Mouse (Mus musculus) CH12.LX (cell line): ENCODE measurements at regions not wholly inside any gene's neighbourhood (a gene's known extent, or its start where the extent isn't known, plus 50 kb on each side); places are given as distances from the start of the nearest gene placed in this dataset.

Experiments
- DNase-seq: peaks from one replicate; pipeline ENCODE4 v3.0.0-alpha.2; 2013; ENCODE audit errors: extremely low read depth
- H3K27ac ChIP-seq: 2 replicates; pipeline ENCODE4 v1.5.1; 2012; ENCODE audit warnings: low read depth, mild to moderate bottlenecking, control low read depth, moderate library complexity; ENCODE audit not compliant: insufficient read depth
- H3K27me3 ChIP-seq: replicated peaks from 2 replicates; pipeline ENCODE3; 2012; ENCODE audit warnings: inconsistent platforms
- H3K36me3 ChIP-seq, 2 experiments: replicated peaks in 1 of 2; 2 replicates each; pipeline versions ENCODE3 to v1.6.1; 2012; ENCODE audit warnings: inconsistent platforms in 1 of 2, low read length in 1 of 2, mild to moderate bottlenecking in 1 of 2, mixed read lengths in 1 of 2, moderate library complexity in 1 of 2; ENCODE audit not compliant: control insufficient read depth in 1 of 2, insufficient read depth in 1 of 2
- H3K4me1 ChIP-seq, 2 experiments: 2 replicates each; pipeline ENCODE4 v1.6.1; 2012; ENCODE audit warnings: inconsistent platforms in 1 of 2, moderate library complexity in 1 of 2; ENCODE audit not compliant: insufficient read depth in 2 of 2, control insufficient read depth in 1 of 2
- H3K4me2 ChIP-seq: 2 replicates; pipeline ENCODE4 v1.6.1; 2012; ENCODE audit warnings: low read depth, mild to moderate bottlenecking, control low read depth; ENCODE audit not compliant: poor library complexity, insufficient read depth, severe bottlenecking
- H3K4me3 ChIP-seq, 3 experiments: fragments of 150-350 bp in 1 of 3; sonication (generic) in 1 of 3; replicated peaks in 1 of 3; 2 replicates each; pipeline versions ENCODE3 to v1.5.1; 2011 to 2012; ENCODE audit warnings: low read depth in 2 of 3, low read length in 2 of 3, mild to moderate bottlenecking in 2 of 3, moderate library complexity in 2 of 3, control low read depth in 1 of 3, improper control_type of control experiment in 1 of 3, inconsistent platforms in 1 of 3, mixed read lengths in 1 of 3; ENCODE audit not compliant: poor library complexity in 1 of 3
- H3K79me2 ChIP-seq: replicated peaks from 2 replicates; pipeline ENCODE4 v1.6.1; 2012; ENCODE audit warnings: mild to moderate bottlenecking, moderate library complexity; ENCODE audit not compliant: control insufficient read depth, poor library complexity, insufficient read depth, severe bottlenecking; ENCODE audit errors: extremely low read depth
- H3K9ac ChIP-seq: 2 replicates; pipeline ENCODE4 v1.6.1; 2012; ENCODE audit warnings: low read depth, mild to moderate bottlenecking, control low read depth, moderate library complexity; ENCODE audit not compliant: insufficient read depth
- H3K9me3 ChIP-seq: replicated peaks from 2 replicates; pipeline ENCODE3; 2012; ENCODE audit warnings: low read length, inconsistent platforms, mixed read lengths
- CHD1 ChIP-seq: IDR thresholded peaks from 2 replicates; pipeline ENCODE4 v1.6.1; 2012; ENCODE audit warnings: low read depth, low read length, improper control_type of control experiment, inconsistent platforms
- CHD2 ChIP-seq: IDR thresholded peaks from 2 replicates; pipeline ENCODE4 v1.6.1; 2011; ENCODE audit warnings: low read length, improper control_type of control experiment
- CTCF ChIP-seq, 2 experiments: IDR thresholded peaks in 1 of 2; conservative IDR thresholded peaks in 1 of 2; 2 replicates each; pipeline ENCODE4 v1.5.1; 2011 to 2012; ENCODE audit warnings: low read depth in 2 of 2, low read length in 2 of 2, improper control_type of control experiment in 1 of 2, inconsistent platforms in 1 of 2, mild to moderate bottlenecking in 1 of 2, moderate library complexity in 1 of 2
- ELF1 ChIP-seq: IDR thresholded peaks from 2 replicates; pipeline ENCODE4 v1.6.1; 2014; ENCODE audit warnings: low read depth, mild to moderate bottlenecking, inconsistent platforms, low read length, improper control_type of control experiment
- GABPA ChIP-seq: IDR thresholded peaks from 2 replicates; pipeline ENCODE4 v1.6.1; 2012; ENCODE audit warnings: low read depth, low read length, improper control_type of control experiment, inconsistent platforms; ENCODE audit not compliant: insufficient replicate concordance
- JUN ChIP-seq: IDR thresholded peaks from 2 replicates; pipeline ENCODE4 v1.6.1; 2011; ENCODE audit warnings: low read depth, mild to moderate bottlenecking, low read length, improper control_type of control experiment, moderate library complexity; ENCODE audit not compliant: insufficient read depth
- KAT2A ChIP-seq: IDR thresholded peaks from 2 replicates; pipeline ENCODE4 v1.6.1; 2012; ENCODE audit warnings: low read length, improper control_type of control experiment, inconsistent platforms; ENCODE audit not compliant: insufficient replicate concordance
- MAX ChIP-seq: IDR thresholded peaks from 2 replicates; pipeline ENCODE4 v1.6.1; 2011; ENCODE audit warnings: low read length, improper control_type of control experiment
- MAZ ChIP-seq: IDR thresholded peaks from 2 replicates; pipeline ENCODE4 v1.6.1; 2012; ENCODE audit warnings: low read depth, mild to moderate bottlenecking, inconsistent platforms, low read length, improper control_type of control experiment, moderate library complexity
- MEF2A ChIP-seq: IDR thresholded peaks from 2 replicates; pipeline ENCODE4 v1.6.1; 2014; ENCODE audit warnings: low read depth, mild to moderate bottlenecking, inconsistent platforms, low read length, improper control_type of control experiment, borderline replicate concordance
- MYC ChIP-seq: IDR thresholded peaks from 2 replicates; pipeline ENCODE4 v1.6.1; 2011; ENCODE audit warnings: low read depth, mild to moderate bottlenecking, improper control_type of control experiment, low read length
- NELFE ChIP-seq: IDR thresholded peaks from 2 replicates; pipeline ENCODE4 v1.6.1; 2011; ENCODE audit warnings: low read depth, low read length, improper control_type of control experiment
- PAX5 ChIP-seq: IDR thresholded peaks from 2 replicates; pipeline ENCODE4 v1.6.1; 2012; ENCODE audit warnings: low read length, inconsistent platforms, mixed read lengths
- POLR2A ChIP-seq: IDR thresholded peaks from 2 replicates; pipeline ENCODE4 v1.6.1; 2011; ENCODE audit warnings: low read depth, mild to moderate bottlenecking, improper control_type of control experiment, low read length
- POLR2AphosphoS2 ChIP-seq: IDR thresholded peaks from 2 replicates; pipeline ENCODE4 v1.6.1; 2011; ENCODE audit warnings: low read depth, low read length, improper control_type of control experiment
- RAD21 ChIP-seq: IDR thresholded peaks from 2 replicates; pipeline ENCODE4 v1.6.1; 2011; ENCODE audit warnings: low read depth, mild to moderate bottlenecking, low read length, improper control_type of control experiment, moderate library complexity
- RCOR1 ChIP-seq: conservative IDR thresholded peaks from 2 replicates; pipeline ENCODE4 v1.6.1; 2012; ENCODE audit warnings: low read depth, mild to moderate bottlenecking, inconsistent platforms, low read length, improper control_type of control experiment
- USF2 ChIP-seq: conservative IDR thresholded peaks from 2 replicates; pipeline ENCODE4 v1.6.1; 2011; ENCODE audit warnings: low read depth, low read length, improper control_type of control experiment
- ZC3H11A ChIP-seq: IDR thresholded peaks from 2 replicates; pipeline ENCODE4 v1.6.1; 2012; ENCODE audit warnings: low read depth, mild to moderate bottlenecking, inconsistent platforms, low read length, improper control_type of control experiment
- ZKSCAN1 ChIP-seq: IDR thresholded peaks from 2 replicates; pipeline ENCODE4 v1.6.1; 2012; ENCODE audit warnings: low read depth, inconsistent platforms, low read length, improper control_type of control experiment, borderline replicate concordance
- ZNF384 ChIP-seq: IDR thresholded peaks from 2 replicates; pipeline ENCODE4 v1.6.1; 2012; ENCODE audit warnings: low read depth, low read length, improper control_type of control experiment, inconsistent platforms
- dilution Hi-C: fragments of 300-500 bp; cut with MboI; formaldehyde crosslinking; loops from 2 replicates; pipeline ENCODE4 v1.14.3; 2020; ENCODE audit warnings: low sequenced_read_pairs; ENCODE audit not compliant: extremely low pct_unique_long_range_greater_than_20kb, extremely low pct_ligation_motif_present
- in situ Hi-C: fragments of 300-500 bp; cut with MboI; formaldehyde crosslinking; loops from 3 replicates; pipeline ENCODE4 v1.14.3; 2019; ENCODE audit warnings: low sequenced_read_pairs, low pct_ligation_motif_present, low pct_unique_long_range_greater_than_20kb, mixed read lengths

- H3K9ac ChIP-seq: no peak overlapping the region
- H3K27ac ChIP-seq: no peak overlapping the region
- H3K4me3 ChIP-seq: no peak overlapping the region
- DNase-seq: no peak
- in situ Hi-C loops: no loop called here
- peaks cover 12% of the 10 kb centered on the region for H3K27me3 ChIP-seq
- dilution Hi-C loops: no loop called here
- H3K4me1 ChIP-seq: no peaks in the 10 kb centered on the region
- H3K79me2 ChIP-seq: no peaks in the 10 kb centered on the region
- TF ChIP-seq KAT2A (no peak), PAX5 (no peak), CHD2 (no peak), CHD1 (no peak), GABPA (no peak), JUN (no peak), CTCF (conservative IDR thresholded peaks at IDR 0.05 in 1 of 2, IDR thresholded peaks at IDR 0.05 in 1 of 2; ENCODE audit: low read depth in 2 of 2, low read length in 2 of 2) (no peak), ZC3H11A (no peak), ELF1 (no peak), ZNF384 (no peak), ZKSCAN1 (no peak)
- no peaks in the 10 kb centered on the region for H3K9me3 ChIP-seq
- no peaks in the 10 kb centered on the region for H3K36me3 ChIP-seq
- H3K4me2 ChIP-seq: no peak overlapping the region
Measured at GRCm38 (mm10) chr16:24121633-24122032, 133.0 kb upstream of the Bcl6 start.

DNA sequence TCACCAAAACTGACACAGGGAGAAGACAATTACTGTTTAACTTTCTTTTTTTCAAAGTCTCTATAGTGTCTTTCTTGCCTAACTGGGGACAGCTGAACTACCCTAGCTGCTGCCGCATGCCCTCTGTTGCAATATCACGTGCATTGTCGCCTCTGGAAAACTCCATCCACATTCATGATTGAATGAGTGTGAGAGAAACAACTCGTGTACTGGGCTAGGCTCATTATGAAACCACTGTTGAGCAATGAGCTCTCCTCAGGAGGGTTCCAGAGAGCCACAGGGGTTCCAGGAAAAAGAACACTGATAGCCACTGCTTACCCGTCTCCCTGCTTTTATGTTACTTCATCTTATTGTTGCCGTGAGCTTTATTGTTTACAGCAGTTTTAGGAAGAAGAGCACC is 132.2 kb upstream of the Bcl6 start:
- Histone ChIP-seq H3K27ac (no peak overlapping the region), H3K4me1 (no peaks in the 10 kb centered on the region), H3K79me2 (no peaks in the 10 kb centered on the region), H3K36me3 (no peaks in the 10 kb centered on the region), H3K9ac (no peak overlapping the region), H3K27me3 (peaks cover 10% of the 10 kb centered on the region), H3K4me3 (no peak overlapping the region), H3K4me2 (no peak overlapping the region), H3K9me3 (no peaks in the 10 kb centered on the region)
- dilution Hi-C loops (no loop called here), in situ Hi-C loops (no loop called here)
- no peak for DNase-seq
- no peak for TF ChIP-seq POLR2A
- TF ChIP-seq MAX: no peak
- TF ChIP-seq ELF1: no peak
- no peak for TF ChIP-seq RAD21
- no peak for TF ChIP-seq USF2
- no peak for TF ChIP-seq MEF2A
- TF ChIP-seq CHD1: no peak
- TF ChIP-seq POLR2AphosphoS2: no peak
- TF ChIP-seq MAZ: no peak
- no peak for TF ChIP-seq RCOR1
- no peak for TF ChIP-seq MYC
- no peak for TF ChIP-seq NELFE
